Mouse (Mus musculus): ENCODE measurements around the gene Tmem221. TPM values are rescaled to one million over a fixed set of nuclear protein-coding genes. Genes with fewer than 3 reads are reported as not detected.

Gene Tmem221
- total RNA-seq, 2 experiments from 2014 or later: 3.5 to 7.7 TPM

DNA sequence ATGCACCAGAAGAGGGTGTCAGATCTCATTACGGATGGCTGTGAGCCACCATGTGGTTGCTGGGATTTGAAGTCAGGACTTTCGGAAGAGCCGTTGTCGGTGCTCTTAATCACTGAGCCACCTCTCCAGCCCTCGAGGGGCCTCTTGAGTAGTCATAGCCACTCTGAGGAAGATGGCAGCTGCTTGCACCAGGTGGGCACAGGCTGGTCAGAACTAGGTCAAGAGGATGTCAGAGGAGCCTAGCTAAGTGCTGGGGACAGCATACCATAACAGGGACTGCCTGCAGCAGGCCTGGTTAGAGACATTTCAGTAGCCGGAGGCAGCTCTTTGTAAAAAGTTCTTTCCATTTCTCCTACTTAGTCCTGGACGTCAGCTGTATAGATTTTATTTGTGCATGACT is 7.9 kb downstream of the Tmem221 start:
- DNase-seq: no peak

DNA sequence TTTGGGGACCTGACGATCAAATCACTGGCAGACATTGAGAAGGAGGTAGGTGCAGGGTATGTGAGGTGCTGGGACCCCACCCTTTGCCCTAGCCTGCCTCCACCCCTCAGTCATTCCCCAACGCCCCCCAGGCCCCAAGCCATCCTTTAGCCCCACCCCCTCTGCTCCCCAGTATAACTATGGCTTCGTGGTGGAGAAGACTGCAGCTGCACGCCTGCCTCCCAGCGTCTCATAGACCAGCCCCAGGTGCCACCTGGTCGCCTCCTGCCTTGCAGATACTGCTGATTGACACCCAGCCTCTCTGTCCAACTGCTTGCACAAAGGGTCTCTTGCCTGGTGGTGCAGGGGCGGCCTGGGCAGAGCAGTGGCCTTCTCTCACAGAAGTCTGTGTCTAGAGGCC is 11.1 kb downstream of the Tmem221 start:
- DNase-seq: no peak

DNA sequence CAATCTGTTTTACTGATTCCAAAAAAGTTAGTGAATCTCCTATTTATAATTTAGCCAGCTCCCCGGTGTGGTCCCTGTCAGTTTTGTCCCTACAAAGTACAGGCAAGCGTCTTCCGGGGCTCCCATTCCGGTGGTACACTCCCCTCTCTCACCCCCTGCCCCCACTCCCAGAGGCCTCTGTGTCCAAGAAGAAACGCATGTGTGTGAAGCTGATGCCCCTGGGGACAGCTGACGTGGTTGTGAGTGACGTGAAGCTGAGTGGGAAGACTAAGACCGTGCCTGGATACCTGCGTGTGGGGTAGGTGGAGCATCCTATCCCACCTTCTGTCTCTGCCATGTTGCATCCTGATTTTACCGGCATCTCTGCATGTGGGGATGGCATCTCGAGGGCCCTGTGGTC is 13.6 kb downstream of the Tmem221 start:
- DNase-seq: no peak

DNA sequence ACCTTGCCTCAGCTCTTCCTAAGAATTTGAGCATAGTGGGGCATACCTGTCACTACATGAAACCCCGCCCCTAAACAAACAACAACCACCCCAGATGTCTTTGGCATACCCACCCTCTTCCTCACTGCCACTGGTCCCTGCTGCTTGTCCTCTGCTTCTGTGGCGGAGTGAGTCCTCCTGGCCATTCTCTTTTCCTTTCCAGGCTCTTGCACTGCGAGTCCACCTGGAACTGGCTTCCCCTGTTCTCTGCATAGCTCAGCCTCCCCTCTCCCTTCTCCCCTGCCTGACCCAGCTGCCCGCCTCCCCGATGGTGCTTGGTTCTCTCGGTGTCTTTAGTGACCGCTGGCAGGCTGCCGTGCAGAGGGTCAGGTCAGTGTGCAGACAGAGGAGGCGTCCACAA is 14.9 kb downstream of the Tmem221 start:
- no peak for DNase-seq

DNA sequence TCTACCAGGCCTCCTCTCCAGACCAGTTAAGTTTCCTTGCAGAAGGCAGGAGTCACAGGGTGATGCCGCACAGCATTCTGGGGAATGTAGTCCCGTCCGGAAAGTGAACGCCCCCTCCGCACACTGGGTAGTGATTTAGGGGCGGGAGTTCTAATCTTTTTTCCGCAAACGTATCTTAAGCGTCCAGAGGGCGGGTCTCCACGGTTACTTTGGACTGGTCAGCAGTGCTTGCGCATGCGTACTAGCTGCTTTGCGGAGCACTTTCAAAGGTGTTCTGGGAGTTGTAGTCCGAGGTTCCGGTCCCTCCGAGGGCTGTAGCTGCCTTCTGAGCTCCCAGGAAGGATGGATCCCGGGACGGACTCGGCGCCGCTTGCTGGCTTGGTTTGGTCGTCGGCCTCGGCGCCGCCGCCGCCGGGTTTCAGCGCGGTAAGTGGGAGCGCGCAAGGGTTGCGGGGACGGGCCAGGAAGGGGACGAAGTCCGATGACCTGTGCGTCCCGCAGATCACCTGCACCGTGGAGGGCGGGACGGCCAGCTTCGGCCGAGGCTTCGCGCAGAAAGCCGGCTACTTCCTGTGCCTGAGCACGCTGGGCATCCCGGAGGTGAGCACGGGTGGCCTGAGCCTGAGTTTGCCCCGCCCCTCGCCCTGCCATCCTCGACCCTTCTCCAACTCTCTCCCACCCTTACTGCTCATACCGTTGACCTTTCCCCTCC is 15.9 kb downstream of the Tmem221 start, which contains the start of gene Mvb12a:
TSS of gene Mvb12a (plus strand) at position 291 of the 712 bp plus-strand sequence.
- peak; percentile 96 for DNase-seq

DNA sequence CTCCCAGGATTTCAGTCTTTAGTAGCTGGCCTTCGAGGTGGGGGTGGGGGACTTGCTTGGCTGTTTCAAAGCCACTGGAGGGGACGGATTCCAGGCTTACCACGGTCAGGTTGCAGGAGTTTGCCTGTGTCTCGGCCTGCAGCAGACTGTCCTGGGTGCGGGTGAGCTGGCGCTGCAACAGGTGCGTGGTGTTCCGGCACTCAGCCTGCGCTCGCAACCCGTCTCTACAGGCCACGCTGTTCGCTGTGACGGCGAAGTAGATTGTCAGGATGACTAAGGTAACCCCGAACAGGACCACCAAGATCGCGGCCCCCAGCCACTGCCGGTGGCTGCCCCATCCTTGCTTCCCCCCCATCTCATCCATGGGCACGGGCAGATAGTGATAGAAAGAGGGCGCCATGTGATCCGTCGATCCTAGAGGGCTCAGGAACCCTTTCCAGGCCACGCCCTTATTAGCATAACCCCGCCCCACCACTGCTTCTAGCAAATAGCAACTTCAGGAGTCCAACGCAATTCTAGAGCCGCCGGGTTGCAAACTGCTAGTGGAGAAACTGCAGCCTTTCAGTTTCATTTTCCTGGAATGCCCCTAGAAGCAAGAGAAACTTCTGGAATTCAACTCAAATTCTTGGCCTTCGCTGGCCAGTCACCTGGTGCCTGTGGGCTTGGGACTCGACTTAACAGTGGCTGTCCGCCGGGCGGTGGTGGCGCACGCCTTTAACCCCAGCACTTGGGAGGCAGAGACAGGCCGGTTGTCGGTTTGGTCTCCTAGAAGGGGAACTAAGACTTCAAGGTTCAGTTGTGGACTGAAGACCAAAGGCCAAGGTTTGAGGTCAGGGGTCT is 21.4 kb downstream of the Tmem221 start, which contains the start of gene Bst2:
TSS of gene Bst2 (minus strand) at position 429 of the 840 bp plus-strand sequence.
- peak; percentile 93 to 95 for DNase-seq

DNA sequence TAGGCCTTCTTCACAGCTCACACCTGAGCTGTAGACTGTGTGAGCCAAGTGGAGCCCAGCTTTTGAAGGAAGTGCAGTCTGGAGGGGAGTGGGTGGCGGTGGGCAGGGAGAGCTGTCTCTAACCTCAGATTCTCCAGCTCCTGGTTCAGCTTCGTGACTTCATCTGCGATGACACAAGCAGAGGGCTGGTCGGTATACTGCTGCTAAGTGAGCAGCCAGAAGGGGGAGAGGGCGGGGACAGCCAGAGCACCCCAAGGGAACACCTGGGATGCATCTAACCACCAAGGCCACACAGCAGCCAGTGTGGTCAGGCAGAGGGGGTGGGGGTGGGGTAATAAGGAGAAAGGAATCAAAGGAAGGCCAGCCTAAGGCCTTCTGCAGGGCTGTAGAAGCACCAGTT is 23.0 kb downstream of the Tmem221 start:
- DNase-seq: no peak

DNA sequence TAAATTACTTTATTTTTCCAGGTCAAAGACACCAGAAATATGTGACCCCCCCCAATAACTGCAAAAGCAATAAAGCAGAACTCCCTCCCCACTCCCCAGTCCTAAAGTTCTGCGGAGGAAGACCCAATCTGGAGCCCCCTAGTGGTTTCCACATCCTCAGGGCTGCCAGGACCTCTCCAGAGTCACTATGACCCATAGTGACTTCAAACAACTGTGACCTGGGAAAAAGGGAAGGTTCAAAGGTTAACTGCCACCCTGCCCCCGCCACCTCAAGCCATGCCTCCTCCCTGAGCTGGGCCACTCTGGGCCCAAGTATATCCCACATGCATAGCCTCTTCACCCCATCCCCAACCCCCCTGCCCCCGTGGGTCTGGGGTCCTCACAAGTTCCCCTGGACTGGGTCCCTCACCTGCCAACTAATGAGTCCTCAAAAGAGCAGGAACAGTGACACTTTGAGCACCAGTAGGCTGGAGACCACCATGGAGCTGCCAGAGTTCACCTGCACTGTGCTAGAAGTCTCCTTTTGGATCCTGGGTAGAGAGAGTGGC is 24.3 kb downstream of the Tmem221 start:
- no peak for DNase-seq

DNA sequence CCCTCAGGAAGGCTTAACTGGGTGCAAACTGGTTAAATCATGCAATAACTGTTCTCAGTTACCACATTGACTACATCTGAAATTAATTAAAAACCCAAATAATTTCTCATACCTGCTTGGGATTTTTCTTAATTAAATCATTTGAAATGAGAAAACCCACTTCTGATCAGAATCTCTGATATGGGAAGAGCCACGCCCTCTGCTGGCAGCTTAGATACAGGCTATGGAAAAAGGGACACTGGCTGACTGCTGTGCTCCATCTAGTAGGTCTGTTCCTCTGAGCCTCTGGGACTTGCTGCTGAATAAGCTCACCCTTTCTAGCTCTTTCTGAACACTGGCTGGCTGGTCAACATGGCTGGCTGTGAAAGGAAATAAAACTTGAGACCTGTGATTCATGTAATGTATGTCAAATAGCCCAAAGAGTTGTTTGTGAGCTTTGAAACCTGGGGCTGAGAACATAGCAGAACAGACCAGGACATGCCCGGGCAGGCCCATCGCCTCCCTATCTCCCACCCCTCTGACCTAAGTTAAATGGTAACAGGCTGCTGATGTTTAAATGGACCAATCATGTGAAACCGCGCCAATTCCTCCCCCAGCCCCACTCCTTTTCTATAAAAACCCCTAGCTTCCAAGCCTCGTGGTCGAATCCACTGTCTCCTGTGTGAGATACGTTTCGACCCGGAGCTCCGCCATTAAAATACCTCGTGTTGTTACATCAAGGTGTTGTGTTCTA is 27.8 kb downstream of the Tmem221 start:
- DNase-seq: peak; percentile 37 to 58

DNA sequence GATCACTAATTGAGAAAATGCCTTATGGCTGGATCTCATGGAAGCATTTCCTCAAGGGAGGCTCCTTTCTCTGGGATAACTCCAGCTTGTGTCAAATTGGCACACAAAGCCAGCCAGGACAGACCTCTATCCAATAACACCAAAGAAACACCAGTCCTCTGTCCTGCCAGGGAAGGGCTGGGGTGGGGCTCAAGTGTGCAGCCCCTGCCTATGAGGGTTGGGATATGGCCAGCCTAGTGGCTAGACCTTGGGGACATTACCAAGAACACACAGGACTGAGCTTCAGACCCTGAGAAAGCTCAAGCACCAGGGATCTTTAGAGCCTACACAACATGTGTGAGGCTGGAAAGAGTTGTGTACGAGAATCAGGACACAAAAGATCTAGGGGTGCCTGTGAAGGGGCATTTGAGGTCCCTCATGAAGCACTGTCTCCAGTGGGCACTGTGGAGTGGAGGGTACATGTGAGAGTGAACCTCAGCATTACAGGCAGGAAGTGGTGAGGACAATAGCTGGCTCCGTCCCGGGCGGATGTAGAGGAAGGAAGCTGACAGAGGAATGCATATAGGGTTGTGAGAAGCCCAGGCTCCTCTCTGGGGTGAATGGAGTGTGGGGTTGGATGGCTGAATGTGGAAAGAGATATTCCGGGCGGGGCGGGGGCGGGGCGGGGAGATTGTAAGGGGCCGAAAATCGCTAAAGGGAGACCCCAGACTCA is 30.2 kb downstream of the Tmem221 start:
- DNase-seq: peak in 1 of 2 experiments; percentile 37

DNA sequence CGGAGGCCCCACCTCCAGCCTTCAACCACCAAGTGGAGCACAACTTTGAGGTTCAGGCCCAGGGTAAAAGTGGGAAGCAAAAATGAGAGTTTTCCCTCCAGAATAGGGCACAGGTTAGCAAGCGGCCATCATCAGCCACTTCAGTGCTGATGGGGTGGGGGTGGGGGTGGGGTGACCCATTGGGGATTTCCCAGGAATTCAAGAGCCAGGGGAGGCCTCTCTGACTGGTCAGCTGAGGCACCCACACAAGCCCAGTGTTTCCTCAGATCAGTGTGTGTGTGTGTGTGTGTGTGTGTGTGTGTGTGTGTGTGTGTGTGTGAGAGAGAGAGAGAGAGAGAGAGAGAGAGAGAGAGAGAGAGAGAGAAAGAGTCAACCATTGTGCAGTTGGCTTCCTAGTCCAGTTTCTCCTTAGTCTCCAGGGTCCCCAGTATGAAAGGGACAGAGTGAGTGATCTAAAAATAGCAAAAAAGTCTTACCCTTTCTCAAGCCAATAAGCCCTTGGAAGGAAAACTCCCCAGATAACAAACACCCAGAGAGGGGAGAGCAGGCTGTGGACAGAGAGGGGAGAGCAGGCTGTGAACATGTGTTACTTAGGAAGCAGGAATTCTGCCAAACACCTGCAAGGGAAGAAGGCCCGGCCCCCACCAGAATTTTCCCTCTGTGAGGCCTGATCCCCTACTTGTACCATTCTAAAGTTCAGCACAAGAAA is 31.4 kb downstream of the Tmem221 start:
- no peak for DNase-seq

DNA sequence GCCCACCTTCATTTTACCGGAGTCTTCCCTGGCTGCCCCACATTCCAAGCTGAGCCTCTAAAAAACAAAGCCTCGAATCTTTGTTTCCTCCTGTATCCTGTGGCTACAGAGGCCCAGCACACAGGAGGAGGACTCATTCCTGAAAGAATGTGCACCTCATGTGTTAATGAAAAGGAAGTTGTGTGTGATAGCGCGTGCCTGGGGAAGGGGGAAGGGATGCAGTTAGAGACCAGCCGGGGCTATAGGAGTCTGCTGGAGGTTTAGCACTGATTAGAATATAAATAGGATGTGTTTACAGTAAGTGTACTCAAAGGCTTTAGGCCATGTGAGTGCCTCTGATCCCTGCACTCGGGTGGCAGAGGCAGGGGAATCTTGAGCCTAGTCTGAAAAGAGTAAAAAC is 32.4 kb downstream of the Tmem221 start:
- DNase-seq: no peak

DNA sequence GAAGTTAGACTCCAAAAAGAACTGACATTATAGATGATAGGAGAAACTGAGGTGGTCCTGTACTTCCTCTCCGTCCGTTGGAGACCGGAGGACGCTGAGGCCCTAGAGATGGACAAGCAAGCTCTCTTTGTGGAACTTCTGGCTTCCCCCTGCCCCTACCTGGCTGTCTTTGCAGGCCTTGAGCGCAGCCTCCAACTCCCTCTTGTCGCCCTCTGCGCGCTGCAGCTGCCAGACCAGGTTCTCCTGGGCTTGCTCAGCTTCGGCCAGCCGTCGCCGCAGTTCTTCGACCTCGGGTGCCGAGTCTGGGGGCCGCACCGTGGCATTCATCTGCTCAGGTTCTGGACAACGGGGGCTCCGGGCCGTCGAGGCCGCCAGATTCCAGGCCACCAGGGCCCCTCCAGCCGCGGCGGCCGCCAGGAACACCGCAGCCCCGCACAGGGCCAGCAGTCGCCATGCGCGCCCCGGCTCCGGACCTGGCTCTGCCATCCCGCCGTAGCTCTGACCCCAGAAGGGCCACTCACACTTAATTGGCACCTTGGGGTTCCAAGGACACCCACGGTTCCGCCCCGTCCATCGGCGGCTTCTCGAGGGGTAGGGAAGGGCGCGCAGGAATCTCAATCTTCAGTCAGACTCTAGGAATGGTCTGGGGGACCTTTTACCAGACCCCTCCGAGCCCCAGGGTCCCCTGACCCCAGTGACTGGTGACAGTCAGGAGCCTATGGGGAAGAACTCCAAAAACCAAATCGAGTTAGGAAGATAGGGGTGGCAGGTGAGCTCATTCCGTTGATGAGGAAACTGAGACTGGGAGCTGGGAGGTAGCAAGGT is 33.2 kb downstream of the Tmem221 start, which contains the start of gene Ccdc194:
TSS of gene Ccdc194 (minus strand) at position 486 of the 825 bp plus-strand sequence.
- no peak for DNase-seq

DNA sequence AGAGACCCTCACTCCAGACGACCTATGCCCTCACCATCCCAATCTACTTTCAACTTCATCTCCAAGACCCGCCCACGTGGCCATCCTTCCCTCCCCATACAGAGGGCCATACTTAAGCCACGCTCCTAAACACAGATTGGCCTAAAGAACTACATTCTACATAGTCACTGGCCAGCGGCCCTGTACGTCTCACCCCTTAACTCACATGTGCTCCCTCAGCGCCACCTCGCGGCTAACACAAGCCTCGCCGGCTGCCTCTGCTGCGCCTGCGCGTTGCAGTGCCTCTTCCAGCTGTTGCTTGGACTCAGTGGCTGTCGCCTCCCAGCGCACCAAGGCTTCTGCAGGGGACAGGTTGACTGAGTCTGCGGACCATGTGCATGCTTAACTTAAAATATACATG is 37.0 kb downstream of the Tmem221 start:
- DNase-seq: peak; percentile 96

DNA sequence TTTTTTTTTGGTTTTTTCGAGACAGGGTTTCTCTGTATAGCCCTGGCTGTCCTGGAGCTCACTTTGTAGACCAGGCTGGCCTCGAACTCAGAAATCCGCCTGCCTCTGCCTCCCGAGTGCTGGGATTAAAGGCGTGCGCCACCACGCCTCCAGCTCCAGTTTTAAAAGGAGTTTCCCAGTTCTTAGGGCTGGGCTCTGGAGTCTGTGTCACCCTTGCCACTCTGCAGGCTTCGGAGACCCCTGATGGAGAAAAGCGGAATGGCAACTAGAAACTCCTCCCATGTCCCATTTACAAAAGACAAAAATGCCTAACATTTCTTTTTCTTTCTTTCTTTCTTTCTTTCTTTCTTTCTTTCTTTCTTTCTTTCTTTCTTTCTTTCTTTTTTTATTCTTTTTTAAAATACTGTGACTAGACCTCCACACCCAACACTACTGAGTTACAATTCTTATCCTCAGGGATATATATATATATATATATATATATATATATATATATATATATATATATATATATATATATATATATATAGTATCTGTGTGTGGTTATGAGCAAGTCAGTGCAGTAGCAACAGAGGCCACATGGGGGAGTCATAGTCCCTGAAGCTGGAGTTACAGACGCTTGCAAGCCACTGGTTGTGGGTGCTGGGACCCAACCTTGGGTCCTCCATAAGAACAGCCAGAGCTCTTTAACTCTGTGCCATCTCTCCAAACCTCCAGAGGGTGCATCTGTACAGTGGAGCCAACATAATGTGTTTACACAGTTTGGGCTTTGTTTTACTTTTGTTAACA is 39.4 kb downstream of the Tmem221 start:
- DNase-seq: peak; percentile 71 to 81

DNA sequence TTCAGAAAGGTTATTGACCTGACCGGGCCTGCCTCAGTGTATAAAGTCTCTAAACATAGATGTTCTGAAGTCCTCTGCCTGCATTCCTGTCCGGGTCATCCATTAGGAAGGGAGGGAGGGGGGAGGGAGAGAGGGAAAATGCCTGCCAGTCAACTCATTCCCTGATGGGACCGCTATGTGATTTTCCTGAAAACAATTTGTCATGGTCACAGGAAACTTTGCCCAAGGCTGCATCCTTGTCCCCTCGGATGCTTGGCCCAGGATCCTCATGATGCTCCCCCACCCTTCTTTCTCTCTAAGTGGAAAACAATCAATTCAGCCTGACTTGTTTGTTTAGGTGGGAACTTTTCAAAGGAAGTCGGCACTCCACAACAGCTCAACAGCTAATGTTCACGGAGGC is 41.9 kb downstream of the Tmem221 start:
- peak in 1 of 2 experiments; percentile 44 for DNase-seq

DNA sequence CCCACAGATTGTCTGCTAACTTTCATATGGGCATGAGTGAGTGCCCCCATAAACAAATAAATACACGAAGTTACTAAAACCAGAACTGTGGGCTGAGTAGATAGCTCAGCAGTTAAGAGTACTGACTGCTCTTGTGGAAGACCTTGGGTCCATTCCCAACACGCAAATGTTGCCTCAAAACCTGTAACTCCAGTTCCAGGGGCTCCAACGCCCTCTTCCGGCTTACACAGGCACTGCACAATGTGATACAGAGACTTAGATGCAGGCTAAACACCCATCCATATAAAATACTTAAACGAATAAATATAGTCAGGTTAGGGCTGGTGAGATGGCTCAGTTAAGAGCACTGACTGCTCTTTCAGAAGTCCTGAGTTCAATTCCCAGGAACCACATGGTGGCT is 43.6 kb downstream of the Tmem221 start:
- no peak for DNase-seq

DNA sequence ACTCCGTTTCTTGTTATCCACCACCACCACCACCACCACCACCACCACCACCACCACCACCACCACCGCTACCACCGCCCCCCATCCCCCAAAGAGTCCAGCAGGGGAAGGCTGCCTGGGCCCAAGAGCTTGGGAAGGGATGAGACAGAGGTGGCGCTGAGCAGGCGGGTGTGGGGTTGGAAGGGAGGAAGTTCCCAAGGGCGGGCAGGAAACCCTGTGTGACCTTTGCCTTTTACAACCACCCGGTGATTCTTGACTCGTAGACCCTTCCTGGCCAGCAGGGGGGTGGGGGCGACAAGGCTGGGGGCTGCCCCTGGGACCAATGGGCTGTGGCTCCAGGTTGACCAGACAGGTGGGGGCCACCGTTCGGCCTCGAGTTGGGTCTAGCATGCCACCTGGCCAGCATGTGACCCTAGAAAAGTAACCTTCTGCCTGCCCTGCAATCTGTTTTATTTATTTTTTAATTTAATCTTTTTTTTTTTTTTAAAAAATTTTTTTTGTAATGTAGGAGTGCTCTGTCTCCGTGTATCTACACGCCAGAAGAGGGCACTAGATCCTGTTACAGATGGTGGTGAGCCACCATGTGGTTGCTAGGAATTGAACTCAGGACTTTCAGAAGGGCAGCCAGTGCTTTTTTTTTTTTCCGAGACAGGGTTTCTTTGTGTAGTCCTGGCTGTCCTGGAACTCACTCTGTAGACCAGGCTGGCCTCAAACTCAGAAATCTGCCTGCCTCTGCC is 45.5 kb downstream of the Tmem221 start:
- peak; percentile 28 to 41 for DNase-seq
